Mouse (Mus musculus): ENCODE results near the gene Wdr20. TPM values are rescaled to one million over a fixed set of nuclear protein-coding genes. Genes with fewer than 3 reads are reported as not detected.

Wdr20 gene
- polyA plus RNA-seq, 1 experiment from 2014 or later = 24.6 TPM

DNA sequence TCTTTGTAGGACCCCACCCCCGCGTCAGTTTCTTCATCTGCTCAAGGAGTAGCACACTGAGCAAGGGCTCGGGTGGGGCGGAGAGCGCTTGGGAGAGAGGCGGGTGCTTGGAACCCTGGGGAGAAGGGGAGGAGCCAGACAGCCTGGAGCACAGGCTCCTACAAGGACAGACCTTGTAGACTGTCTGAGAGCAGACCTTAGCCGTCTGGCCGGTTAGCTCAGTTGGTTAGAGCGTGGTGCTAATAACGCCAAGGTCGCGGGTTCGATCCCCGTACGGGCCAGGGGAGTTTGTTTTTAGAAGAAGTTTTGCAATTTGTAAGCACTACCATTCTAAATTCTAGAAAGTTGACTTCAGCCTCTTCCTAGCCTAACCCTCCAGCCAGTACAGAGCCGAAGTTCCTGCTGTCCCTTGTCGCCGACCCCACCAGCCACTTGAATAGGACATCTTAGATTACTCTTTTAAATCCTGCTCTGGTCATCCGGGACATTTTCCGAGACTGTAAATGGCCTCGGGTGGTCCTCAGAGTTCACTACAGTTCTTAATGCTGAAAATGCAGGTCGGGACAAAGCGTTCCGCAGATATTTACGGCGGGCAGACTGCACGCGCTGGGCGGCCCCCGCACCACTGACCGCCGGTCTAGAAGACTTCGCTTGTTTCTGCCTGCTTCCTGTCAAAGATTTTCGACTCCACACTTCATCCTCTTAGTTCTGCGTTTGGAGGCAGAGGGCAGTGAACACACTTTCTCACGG, 107.6 kb downstream of the Wdr20 start:
- no peaks in the 10 kb centered on the region for H3K9me3 ChIP-seq (replicated peaks; ENCODE audit: control insufficient read depth, low read length)
- peak; percentile 82 for ATAC-seq
- H3K4me3 ChIP-seq (ENCODE audit: low read depth, low read length) = peak overlapping the region; percentile 35
- WGBS = 2% methylated on average over 36 of the region's 36 CpGs
- peak; percentile 88 for DNase-seq (ENCODE audit: low spot score)
- H3K27ac ChIP-seq (ENCODE audit: low read depth, low read length) = no peak overlapping the region
- H3K36me3 ChIP-seq (ENCODE audit: control insufficient read depth, insufficient read depth, low read length) = no peaks in the 10 kb centered on the region
- H3K4me2 ChIP-seq (ENCODE audit: low read length) = peak overlapping the region; percentile 58
- peaks cover 24% of the 10 kb centered on the region for H3K27me3 ChIP-seq (replicated peaks; ENCODE audit: control insufficient read depth, insufficient read depth, low read length)
- peaks cover 5% of the 10 kb centered on the region; the same call in 1 of the 2 replicates for H3K4me1 ChIP-seq (ENCODE audit: control insufficient read depth, insufficient read depth, low read length)
- H3K9ac ChIP-seq (ENCODE audit: low read length) = peak overlapping the region; percentile 52

DNA sequence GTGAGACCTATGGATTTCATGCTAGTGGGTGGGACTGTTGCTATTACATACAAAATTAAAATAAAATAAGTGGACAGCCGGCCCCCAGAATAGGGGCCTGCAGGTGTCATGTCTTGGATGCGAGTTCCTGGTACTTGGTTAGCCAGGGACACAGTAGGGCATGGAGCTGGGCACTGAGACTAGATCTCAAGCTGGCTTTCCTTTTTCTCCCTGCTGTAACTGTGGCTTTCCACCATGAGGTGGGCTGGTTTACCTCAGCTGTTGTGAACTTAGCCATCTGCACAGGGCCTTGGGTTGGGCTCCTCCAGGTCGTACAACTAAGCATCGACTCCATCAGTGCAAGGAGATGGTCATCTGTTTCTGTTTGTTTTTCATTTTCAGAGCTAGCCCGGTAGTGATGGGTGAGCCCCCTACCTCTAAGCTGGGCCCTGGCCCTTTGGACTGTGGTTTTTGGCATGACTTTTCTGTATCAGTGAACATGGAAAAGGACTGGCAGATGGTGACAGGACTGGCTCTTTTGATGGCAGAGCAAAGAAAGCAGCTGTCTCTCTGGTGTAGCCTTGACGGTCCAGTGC, 108.5 kb downstream of the Wdr20 start:
- ATAC-seq = no peak

DNA sequence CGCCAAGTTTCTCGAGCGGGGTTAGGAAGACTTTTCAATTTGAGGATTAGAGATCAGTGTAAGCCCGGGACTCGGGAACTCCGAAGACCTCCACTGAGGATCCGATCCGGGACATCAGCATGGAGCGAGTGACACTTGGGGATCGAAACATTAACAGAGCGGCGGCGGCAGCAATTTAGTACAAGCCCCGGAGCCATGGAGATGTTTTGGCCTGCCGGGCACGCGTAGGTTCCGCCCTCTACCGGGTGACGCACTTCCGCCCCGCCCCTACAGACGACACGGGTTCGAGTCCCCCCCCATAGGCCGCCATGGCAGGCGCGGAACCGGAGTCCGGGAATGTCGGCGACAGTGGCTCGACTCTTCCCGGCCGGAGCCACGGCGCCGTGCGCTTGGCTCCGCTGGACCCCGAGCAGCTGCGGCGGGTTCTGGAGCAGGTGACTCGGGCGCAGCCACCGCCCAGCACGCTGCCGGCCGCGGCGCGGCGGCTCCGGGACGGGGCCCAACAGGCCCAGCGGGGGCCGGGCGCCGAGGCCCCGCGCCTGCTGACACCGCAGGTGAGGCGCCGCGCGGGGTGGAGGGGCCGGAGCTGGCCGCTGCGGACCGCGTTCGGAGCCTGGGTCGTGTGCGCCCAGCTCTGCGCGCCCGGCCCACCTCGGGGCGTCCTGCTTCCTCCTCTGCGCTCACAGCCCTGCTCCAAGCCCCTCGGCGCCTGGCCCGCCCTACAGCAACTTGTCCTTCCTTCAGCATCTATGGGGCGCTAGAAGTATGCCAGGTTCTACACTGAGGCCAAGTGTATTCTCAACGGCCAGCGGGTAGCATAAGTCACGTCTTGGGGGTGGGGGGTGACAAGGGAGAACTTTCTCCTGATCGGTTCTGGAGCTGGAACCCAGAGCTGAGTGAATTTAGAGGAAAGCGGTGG, 112.5 kb downstream of the Wdr20 start, which contains the start of gene Zfp839:
Zfp839 (plus strand) TSS at position 244 of the 919 bp plus-strand sequence.
- Histone ChIP-seq H3K9ac (ENCODE audit: low read length) (peak within 1 kb of the TSS; percentile 85), H3K36me3 (ENCODE audit: control insufficient read depth, insufficient read depth, low read length) (peaks cover 3% of the 10 kb centered on the region; the same call in 1 of the 2 replicates), H3K4me2 (ENCODE audit: low read length) (peak within 1 kb of the TSS; percentile 74), H3K4me1 (ENCODE audit: control insufficient read depth, insufficient read depth, low read length) (peaks cover 10% of the 10 kb centered on the region), H3K9me3 (replicated peaks; ENCODE audit: control insufficient read depth, low read length) (no peaks in the 10 kb centered on the region), H3K27ac (ENCODE audit: low read depth, low read length) (no peak within 1 kb of the TSS), H3K4me3 (ENCODE audit: low read depth, low read length) (peak within 1 kb of the TSS; percentile 81), H3K27me3 (replicated peaks; ENCODE audit: control insufficient read depth, insufficient read depth, low read length) (peaks cover 10% of the 10 kb centered on the region; the same call in 1 of the 2 replicates)
- peak; percentile 89 for ATAC-seq
- peak; percentile 81 for DNase-seq (ENCODE audit: low spot score)
- under 1% methylated on average over 71 of the region's 89 CpGs for WGBS

More for the DNA sequence above, 108.5 kb downstream of the Wdr20 start:
- Histone ChIP-seq H3K9me3 (replicated peaks; ENCODE audit: control insufficient read depth, low read length) (no peaks in the 10 kb centered on the region), H3K27me3 (replicated peaks; ENCODE audit: control insufficient read depth, insufficient read depth, low read length) (peaks cover 24% of the 10 kb centered on the region), H3K27ac (ENCODE audit: low read depth, low read length) (no peak overlapping the region), H3K9ac (ENCODE audit: low read length) (0 out of 2 replicates have a peak overlapping the region, but pooled peaks have one; percentile 46), H3K4me2 (ENCODE audit: low read length) (peak overlapping the region; percentile 58), H3K4me1 (ENCODE audit: control insufficient read depth, insufficient read depth, low read length) (peaks cover 10% of the 10 kb centered on the region), H3K36me3 (ENCODE audit: control insufficient read depth, insufficient read depth, low read length) (no peaks in the 10 kb centered on the region), H3K4me3 (ENCODE audit: low read depth, low read length) (no peak overlapping the region)
- 69% methylated on average over 6 of the region's 6 CpGs for WGBS
- DNase-seq (ENCODE audit: low spot score) = no peak

DNA sequence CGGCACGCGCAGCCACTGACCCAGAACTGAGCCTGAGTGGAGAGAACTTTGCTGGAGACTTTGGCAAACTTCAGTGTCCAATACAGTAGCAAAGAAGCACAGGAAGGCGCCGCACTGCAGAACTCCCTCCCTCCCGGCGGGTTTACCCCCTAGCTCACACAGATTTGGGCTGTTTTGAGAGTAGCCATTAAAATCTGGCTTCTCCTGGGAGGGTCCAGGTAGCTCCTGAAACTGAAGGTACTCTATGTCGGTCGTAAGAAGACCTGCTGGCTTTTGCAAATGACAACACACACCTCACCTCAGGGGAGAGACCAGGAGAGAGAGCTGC, 113.1 kb downstream of the Wdr20 start:
- WGBS = 15% methylated on average over 9 of the region's 9 CpGs
- H3K9me3 ChIP-seq (replicated peaks; ENCODE audit: control insufficient read depth, low read length) = no peaks in the 10 kb centered on the region
- no peak overlapping the region for H3K27ac ChIP-seq (ENCODE audit: low read depth, low read length)

DNA sequence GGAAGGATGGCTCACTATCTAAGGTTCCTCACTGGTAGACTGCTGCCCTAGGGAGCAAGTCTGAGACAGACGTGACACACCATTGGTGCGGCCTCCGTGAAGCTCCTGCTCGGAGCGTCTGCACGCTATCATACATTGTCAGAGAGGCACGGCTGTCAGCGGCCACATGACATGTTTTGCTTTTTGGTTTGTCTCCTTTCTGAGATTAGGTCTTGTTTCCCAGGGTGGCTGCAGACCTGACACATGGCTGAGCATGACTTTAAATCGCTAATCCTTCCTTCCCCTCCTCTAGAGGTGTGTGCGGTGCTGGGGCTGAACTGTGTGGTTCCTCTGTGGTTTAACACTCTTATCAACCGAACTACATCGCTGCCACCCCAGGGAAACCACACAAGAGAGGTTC, 113.7 kb downstream of the Wdr20 start:
- Histone ChIP-seq H3K4me3 (ENCODE audit: low read depth, low read length) (no peak overlapping the region), H3K4me1 (ENCODE audit: control insufficient read depth, insufficient read depth, low read length) (peaks cover 5% of the 10 kb centered on the region; the same call in 1 of the 2 replicates), H3K27me3 (replicated peaks; ENCODE audit: control insufficient read depth, insufficient read depth, low read length) (no peaks in the 10 kb centered on the region), H3K4me2 (ENCODE audit: low read length) (no peak overlapping the region), H3K27ac (ENCODE audit: low read depth, low read length) (no peak overlapping the region), H3K9ac (ENCODE audit: low read length) (no peak overlapping the region), H3K9me3 (replicated peaks; ENCODE audit: control insufficient read depth, low read length) (no peaks in the 10 kb centered on the region), H3K36me3 (ENCODE audit: control insufficient read depth, insufficient read depth, low read length) (peaks cover 13% of the 10 kb centered on the region)
- DNase-seq (ENCODE audit: low spot score) (no peak), ATAC-seq (no peak)
- 86% methylated on average over 12 of the region's 12 CpGs for WGBS

More for the DNA sequence above, 113.1 kb downstream of the Wdr20 start:
- Histone ChIP-seq H3K4me2 (ENCODE audit: low read length) (peak overlapping the region; percentile 74), H3K4me1 (ENCODE audit: control insufficient read depth, insufficient read depth, low read length) (peaks cover 5% of the 10 kb centered on the region; the same call in 1 of the 2 replicates), H3K36me3 (ENCODE audit: control insufficient read depth, insufficient read depth, low read length) (peaks cover 9% of the 10 kb centered on the region), H3K4me3 (ENCODE audit: low read depth, low read length) (peak overlapping the region; percentile 81), H3K9ac (ENCODE audit: low read length) (peak overlapping the region; percentile 85; the same call in 1 of the 2 replicates), H3K27me3 (replicated peaks; ENCODE audit: control insufficient read depth, insufficient read depth, low read length) (peaks cover 5% of the 10 kb centered on the region; the same call in 1 of the 2 replicates)
- ATAC-seq (no peak), DNase-seq (ENCODE audit: low spot score) (no peak)

DNA sequence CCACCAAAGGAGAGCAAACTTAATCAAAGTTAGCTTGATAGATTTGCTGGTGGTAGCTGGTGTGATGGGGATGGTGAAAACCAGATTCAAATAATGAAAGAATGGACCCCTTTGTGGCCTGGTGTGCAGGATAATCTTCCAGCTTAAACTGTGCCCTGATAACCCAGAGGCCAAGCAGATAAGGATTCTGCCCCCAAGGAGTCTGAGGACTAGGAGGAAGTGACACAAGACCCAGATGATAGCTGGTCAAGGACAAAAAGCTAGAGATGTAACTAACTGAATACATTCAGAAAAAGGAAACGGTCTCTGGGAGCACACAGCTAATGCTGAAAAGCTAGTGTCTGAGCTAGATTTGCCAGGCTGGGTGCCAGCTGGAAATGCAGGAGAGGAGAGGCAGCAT, 114.2 kb downstream of the Wdr20 start:
- Histone ChIP-seq H3K36me3 (ENCODE audit: control insufficient read depth, insufficient read depth, low read length) (peaks cover 13% of the 10 kb centered on the region), H3K27ac (ENCODE audit: low read depth, low read length) (no peak overlapping the region), H3K27me3 (replicated peaks; ENCODE audit: control insufficient read depth, insufficient read depth, low read length) (no peaks in the 10 kb centered on the region), H3K4me2 (ENCODE audit: low read length) (no peak overlapping the region), H3K9ac (ENCODE audit: low read length) (no peak overlapping the region), H3K4me3 (ENCODE audit: low read depth, low read length) (no peak overlapping the region), H3K4me1 (ENCODE audit: control insufficient read depth, insufficient read depth, low read length) (peaks cover 5% of the 10 kb centered on the region; the same call in 1 of the 2 replicates), H3K9me3 (replicated peaks; ENCODE audit: control insufficient read depth, low read length) (no peaks in the 10 kb centered on the region)
- ATAC-seq (no peak), DNase-seq (ENCODE audit: low spot score) (no peak)
- WGBS = 80% methylated on average over 1 of the region's 1 CpGs

Other genes with a start within 250 kb of the Wdr20 start
- 89.0 and 94.3 TPM in 2 replicates for gene Dync1h1, start 136.5 kb upstream of the Wdr20 start, polyA plus RNA-seq (2014; fragmentation: Nextera tagmentation; extraction: Ambion mirVana)
- gene 1700001K19Rik, start 55.3 kb upstream of the Wdr20 start, polyA plus RNA-seq (2014; fragmentation: Nextera tagmentation; extraction: Ambion mirVana) = not detected in 2 replicates
- gene Hsp90aa1, start 35.2 kb upstream of the Wdr20 start, polyA plus RNA-seq (2014; fragmentation: Nextera tagmentation; extraction: Ambion mirVana) = 1,205 and 1,208 TPM in 2 replicates
- 16.3 and 18.9 TPM in 2 replicates for gene Mok, start 103.0 kb downstream of the Wdr20 start, polyA plus RNA-seq (2014; fragmentation: Nextera tagmentation; extraction: Ambion mirVana)
- 0.81 and 0.88 TPM in 2 replicates for gene Zfp839, start 112.3 kb downstream of the Wdr20 start, polyA plus RNA-seq (2014; fragmentation: Nextera tagmentation; extraction: Ambion mirVana)
- gene Cinp, start 151.2 kb downstream of the Wdr20 start, polyA plus RNA-seq (2014; fragmentation: Nextera tagmentation; extraction: Ambion mirVana) = 86.2 and 87.5 TPM in 2 replicates
- gene Tecpr2, start 151.3 kb downstream of the Wdr20 start, polyA plus RNA-seq (2014; fragmentation: Nextera tagmentation; extraction: Ambion mirVana) = 3.8 and 5.9 TPM in 2 replicates
- 6.0 and 7.2 TPM in 2 replicates for gene Ankrd9, start 241.1 kb downstream of the Wdr20 start, polyA plus RNA-seq (2014; fragmentation: Nextera tagmentation; extraction: Ambion mirVana)